Mouse (Mus musculus) limb, embryonic 11.5 days (tissue): ENCODE data around the gene Cxcl16. TPM values are rescaled to one million over a fixed set of nuclear protein-coding genes. Genes with fewer than 3 reads are reported as not detected.

ENCODE experiments used
- ATAC-seq: fragments of 200-750 bp; cut with Nextera tagmentation; 2 replicates; pipeline ENCODE4 v1.8.0; 2017; ENCODE audit warnings: low read depth; ENCODE audit not compliant: insufficient number of reproducible peaks, low FRiP score, low TSS enrichment
- DNase-seq: peaks from one replicate; pipeline ENCODE4 v3.0.0-alpha.2; 2015; ENCODE audit warnings: low spot score
- H3K27ac ChIP-seq: fragments of 300-500 bp; sonication (generic); replicated peaks from 2 replicates; pipeline ENCODE4 v1.5.1; 2014; ENCODE audit warnings: low read depth, mild to moderate bottlenecking, low read length
- H3K27me3 ChIP-seq: fragments of 300-500 bp; sonication (generic); 2 replicates; pipeline ENCODE4 v1.6.1; 2014; ENCODE audit warnings: mild to moderate bottlenecking, low read length, mixed read lengths; ENCODE audit not compliant: control insufficient read depth, insufficient read depth
- H3K36me3 ChIP-seq: fragments of 300-500 bp; sonication (generic); 2 replicates; pipeline ENCODE4 v1.6.1; 2014; ENCODE audit warnings: mild to moderate bottlenecking, low read length, moderate library complexity, mixed read lengths; ENCODE audit not compliant: control insufficient read depth, insufficient read depth
- H3K4me1 ChIP-seq: fragments of 300-500 bp; sonication (generic); 2 replicates; pipeline ENCODE4 v1.6.1; 2014; ENCODE audit warnings: low read length, mixed read lengths; ENCODE audit not compliant: control insufficient read depth, insufficient read depth
- H3K4me2 ChIP-seq: fragments of 300-500 bp; sonication (generic); 2 replicates; pipeline ENCODE4 v1.6.1; 2014; ENCODE audit warnings: low read depth, mild to moderate bottlenecking, moderate library complexity; ENCODE audit not compliant: severe bottlenecking
- H3K4me3 ChIP-seq: fragments of 300-500 bp; sonication (generic); 2 replicates; pipeline ENCODE4 v1.5.1; 2014; ENCODE audit warnings: low read depth, low read length
- H3K9ac ChIP-seq: fragments of 300-500 bp; sonication (generic); 2 replicates; pipeline ENCODE4 v1.6.1; 2014; ENCODE audit warnings: mild to moderate bottlenecking, low read length
- H3K9me3 ChIP-seq: fragments of 300-500 bp; sonication (generic); 2 replicates; pipeline ENCODE4 v1.6.1; 2016; ENCODE audit warnings: low read length; ENCODE audit not compliant: control insufficient read depth
- WGBS: fragments of 180-500 bp; shearing (Covaris S2); extraction: QIAGEN DNeasy Blood & Tissue Kit; methylation state at CpG from one replicate; pipeline ENCODE4 v1.1.7; 2014; 5-methylcytosine and 5-hydroxymethylcytosine counted together
- polyA plus RNA-seq: library from polyadenylated mRNA; unstranded; fragments of >200 nt; fragmentation: Nextera tagmentation; extraction: Ambion mirVana; gene quantifications from 2 replicates; pipeline ENCODE4 v1.2.1, GENCODE M21; 2014

The Cxcl16 gene
- polyA plus RNA-seq, 1 experiment from 2014 or later, result 1.0 TPM

DNA sequence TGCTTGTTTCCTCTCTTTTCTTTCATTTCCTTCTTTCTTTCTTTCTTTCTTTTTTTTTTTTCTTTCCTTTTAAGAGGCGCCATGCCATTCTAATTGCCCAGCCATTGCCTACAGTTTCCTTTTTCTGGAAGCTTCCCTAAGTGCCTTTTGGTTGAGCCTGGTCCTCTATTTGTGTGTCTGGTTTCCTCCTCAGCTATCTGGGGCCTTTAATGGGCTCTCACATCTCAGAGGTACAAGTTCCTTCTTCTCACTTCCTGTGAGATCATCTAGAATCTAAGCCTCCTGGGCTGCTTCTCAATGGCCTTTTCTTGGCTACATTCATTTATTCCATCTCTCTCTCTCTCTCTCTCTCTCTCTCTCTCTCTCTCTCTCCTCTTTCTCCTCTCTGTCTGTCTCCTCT, 12.4 kb downstream of the Cxcl16 start:
- no peak overlapping the region for H3K4me3 ChIP-seq
- DNase-seq (no peak), ATAC-seq (no peak)
- no peaks in the 10 kb centered on the region for H3K36me3 ChIP-seq
- no peak overlapping the region for H3K9ac ChIP-seq
- no peak overlapping the region for H3K27ac ChIP-seq
- 87% methylated on average over 1 of the region's 1 CpGs for WGBS
- no peak overlapping the region for H3K4me2 ChIP-seq
- H3K4me1 ChIP-seq, result peaks cover 2% of the 10 kb centered on the region; the same call in 1 of the 2 replicates
- no peaks in the 10 kb centered on the region for H3K9me3 ChIP-seq
- H3K27me3 ChIP-seq, result no peaks in the 10 kb centered on the region

DNA sequence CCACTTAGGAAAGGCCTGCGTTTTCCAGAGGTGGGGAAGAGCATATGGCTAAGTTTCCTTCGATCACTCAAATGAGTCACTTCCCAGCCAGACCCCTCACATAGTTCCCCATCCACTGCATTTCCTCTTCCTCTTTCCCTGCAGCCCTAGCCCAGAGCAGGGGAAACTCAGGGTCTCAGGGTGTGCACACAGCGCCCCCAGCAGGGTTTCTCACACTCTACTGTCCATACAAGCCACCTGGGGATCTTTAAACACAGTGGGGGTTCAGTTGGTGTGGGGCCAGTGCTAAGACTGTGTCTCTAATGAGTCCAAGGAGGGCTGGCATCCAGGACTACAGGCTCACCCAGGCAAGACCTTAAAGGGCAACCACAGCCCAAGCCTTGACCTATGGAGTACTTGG, 13.0 kb downstream of the Cxcl16 start:
- H3K4me3 ChIP-seq, result no peak overlapping the region
- 42% methylated on average over 3 of the region's 3 CpGs for WGBS
- no peak overlapping the region for H3K4me2 ChIP-seq
- H3K36me3 ChIP-seq, result no peaks in the 10 kb centered on the region
- H3K4me1 ChIP-seq, result no peaks in the 10 kb centered on the region
- no peak overlapping the region for H3K9ac ChIP-seq
- H3K27ac ChIP-seq, result no peak overlapping the region
- no peak for DNase-seq
- H3K27me3 ChIP-seq, result no peaks in the 10 kb centered on the region
- ATAC-seq, result no peak
- H3K9me3 ChIP-seq, result no peaks in the 10 kb centered on the region

DNA sequence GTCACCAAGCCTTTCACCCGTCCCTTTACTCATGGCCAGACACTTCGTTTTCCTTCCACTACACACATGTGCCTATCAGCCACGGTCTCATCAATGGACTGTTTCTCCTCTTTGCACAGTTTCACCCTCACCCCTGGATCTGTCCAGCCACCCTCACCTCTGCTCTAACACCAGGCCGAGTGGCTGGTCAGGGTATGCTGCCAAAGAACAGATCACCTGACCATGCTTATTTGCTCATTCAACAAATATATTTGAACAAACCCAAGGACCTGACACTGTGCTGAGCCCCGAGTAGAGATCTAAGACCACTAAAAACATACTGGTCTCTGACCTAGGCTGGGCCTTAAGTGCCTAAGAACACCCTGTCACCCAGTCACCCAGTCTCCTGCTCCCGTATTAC, 15.1 kb downstream of the Cxcl16 start:
- Histone ChIP-seq H3K36me3 (no peaks in the 10 kb centered on the region; the same call in 1 of the 2 replicates), H3K4me2 (no peak overlapping the region)
- WGBS, result 81% methylated on average over 6 of the region's 6 CpGs

DNA sequence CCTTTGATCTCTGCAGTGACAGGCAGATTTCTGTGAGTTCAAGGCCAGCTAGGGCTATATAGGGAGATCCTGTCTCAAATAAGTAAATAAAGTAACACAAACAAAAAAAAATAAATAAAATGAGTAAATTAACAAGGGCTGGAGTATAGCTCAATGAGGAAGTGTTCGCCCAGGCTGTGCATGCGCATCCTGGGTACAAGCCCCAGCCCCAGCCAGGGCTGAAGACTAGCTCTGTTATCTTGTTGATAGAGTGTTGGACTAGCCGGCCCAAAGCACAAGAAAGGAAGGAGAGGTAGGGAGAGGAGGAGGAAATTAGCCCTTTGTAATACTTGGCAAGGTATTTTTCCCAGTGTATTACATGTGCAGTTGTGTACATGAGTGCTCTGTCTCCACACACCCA, 15.8 kb downstream of the Cxcl16 start:
- no peak overlapping the region for H3K9ac ChIP-seq
- no peak overlapping the region for H3K27ac ChIP-seq
- no peaks in the 10 kb centered on the region for H3K4me1 ChIP-seq
- no peak for DNase-seq
- peaks cover 3% of the 10 kb centered on the region; the same call in 1 of the 2 replicates for H3K36me3 ChIP-seq
- H3K4me2 ChIP-seq, result no peak overlapping the region
- WGBS, result 84% methylated on average over 3 of the region's 3 CpGs
- no peak for ATAC-seq
- H3K27me3 ChIP-seq, result no peaks in the 10 kb centered on the region
- H3K4me3 ChIP-seq, result no peak overlapping the region
- H3K9me3 ChIP-seq, result no peaks in the 10 kb centered on the region

More for the DNA sequence above, 15.1 kb downstream of the Cxcl16 start:
- H3K27me3 ChIP-seq, result no peaks in the 10 kb centered on the region
- no peak overlapping the region for H3K27ac ChIP-seq
- ATAC-seq (no peak), DNase-seq (no peak)
- no peak overlapping the region for H3K9ac ChIP-seq
- H3K4me3 ChIP-seq, result no peak overlapping the region
- no peaks in the 10 kb centered on the region for H3K9me3 ChIP-seq
- no peaks in the 10 kb centered on the region for H3K4me1 ChIP-seq

DNA sequence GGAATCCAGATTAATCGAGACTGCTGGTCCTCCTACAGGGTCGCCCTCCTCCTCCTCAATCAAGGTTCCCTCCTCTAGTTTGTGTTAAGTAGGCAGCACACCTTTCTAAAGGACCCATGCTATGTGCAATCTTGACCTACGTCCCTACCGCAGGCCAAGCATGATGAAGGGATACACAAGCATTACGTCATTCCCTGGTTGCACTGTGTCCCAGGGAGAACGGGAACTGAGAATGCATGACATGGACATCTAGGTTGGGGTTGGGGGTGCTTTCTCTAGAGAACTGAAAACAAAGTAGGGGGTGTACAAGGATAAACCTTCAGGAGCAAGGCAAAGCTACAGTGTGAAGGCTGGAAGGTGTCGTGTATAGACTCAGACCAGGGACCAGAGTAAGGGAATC, 17.9 kb downstream of the Cxcl16 start:
- 96% methylated on average over 7 of the region's 7 CpGs for WGBS
- Histone ChIP-seq H3K36me3 (peaks cover 9% of the 10 kb centered on the region; the same call in 1 of the 2 replicates), H3K9me3 (no peaks in the 10 kb centered on the region), H3K4me2 (no peak overlapping the region), H3K4me1 (no peaks in the 10 kb centered on the region), H3K27me3 (no peaks in the 10 kb centered on the region), H3K4me3 (no peak overlapping the region), H3K27ac (no peak overlapping the region), H3K9ac (no peak overlapping the region)
- ATAC-seq, result no peak
- no peak for DNase-seq

DNA sequence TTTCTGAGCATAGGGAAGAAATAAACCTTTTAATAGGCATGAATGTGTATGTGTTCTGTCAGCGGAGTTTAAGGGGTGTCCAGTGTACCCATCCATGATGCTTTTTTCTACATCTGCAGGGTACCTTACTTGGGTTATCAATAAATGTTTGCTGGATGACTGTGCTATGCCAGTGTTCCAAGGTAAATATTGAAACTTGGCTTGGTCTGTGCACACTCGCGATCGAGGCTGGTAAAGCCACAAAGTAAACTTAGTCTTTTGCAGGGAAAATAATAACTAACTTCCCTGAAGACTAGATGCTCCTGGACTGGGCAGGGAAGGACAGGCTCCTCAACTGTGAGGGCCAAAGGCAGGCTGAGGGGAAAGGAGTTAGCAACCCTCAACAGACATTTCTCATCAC, 19.1 kb downstream of the Cxcl16 start:
- Histone ChIP-seq H3K4me3 (no peak overlapping the region), H3K4me1 (no peaks in the 10 kb centered on the region), H3K4me2 (no peak overlapping the region), H3K9ac (no peak overlapping the region), H3K36me3 (peaks cover 12% of the 10 kb centered on the region; the same call in 1 of the 2 replicates), H3K9me3 (no peaks in the 10 kb centered on the region), H3K27me3 (no peaks in the 10 kb centered on the region), H3K27ac (no peak overlapping the region)
- DNase-seq, result no peak
- 94% methylated on average over 4 of the region's 4 CpGs for WGBS
- ATAC-seq, result no peak

DNA sequence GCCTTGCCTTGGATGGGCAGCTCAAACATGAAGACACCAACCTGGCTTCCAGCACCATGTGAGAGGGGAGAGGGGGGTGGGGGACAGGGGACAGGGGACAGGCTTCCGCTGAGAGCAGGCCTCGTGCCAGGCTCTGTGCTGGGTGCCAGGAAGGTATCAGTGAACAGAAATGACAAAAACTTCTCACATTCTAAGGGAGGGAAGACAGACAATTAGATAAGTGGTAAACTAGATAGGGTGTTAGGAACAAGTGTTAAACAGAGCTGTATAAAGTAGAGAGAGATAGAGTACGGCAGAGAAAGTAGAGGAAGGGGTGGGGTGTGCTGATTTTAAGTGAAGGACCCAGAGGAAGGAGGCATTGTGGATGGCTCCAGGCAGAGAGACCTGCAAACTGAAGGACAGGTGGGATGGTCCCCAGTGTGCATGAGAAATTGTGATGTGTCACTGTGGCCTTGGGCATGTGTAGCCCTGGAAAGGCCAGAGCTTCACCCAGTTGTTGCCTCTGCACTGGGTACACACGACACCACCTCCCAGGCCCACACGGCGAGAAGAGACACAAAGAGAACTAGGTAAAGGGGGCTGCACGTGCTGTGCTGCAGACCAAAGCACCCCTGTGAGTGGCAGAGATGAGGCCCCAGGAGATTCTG, 20.9 kb downstream of the Cxcl16 start:
- no peaks in the 10 kb centered on the region for H3K9me3 ChIP-seq
- no peak overlapping the region for H3K4me3 ChIP-seq
- WGBS, result 85% methylated on average over 7 of the region's 7 CpGs
- no peak overlapping the region for H3K4me2 ChIP-seq
- H3K36me3 ChIP-seq, result peaks cover 12% of the 10 kb centered on the region; the same call in 1 of the 2 replicates
- H3K9ac ChIP-seq, result no peak overlapping the region; the same call in 1 of the 2 replicates
- H3K4me1 ChIP-seq, result peaks cover 2% of the 10 kb centered on the region; the same call in 1 of the 2 replicates
- DNase-seq (no peak), ATAC-seq (no peak)
- H3K27ac ChIP-seq, result no peak overlapping the region
- H3K27me3 ChIP-seq, result no peaks in the 10 kb centered on the region

DNA sequence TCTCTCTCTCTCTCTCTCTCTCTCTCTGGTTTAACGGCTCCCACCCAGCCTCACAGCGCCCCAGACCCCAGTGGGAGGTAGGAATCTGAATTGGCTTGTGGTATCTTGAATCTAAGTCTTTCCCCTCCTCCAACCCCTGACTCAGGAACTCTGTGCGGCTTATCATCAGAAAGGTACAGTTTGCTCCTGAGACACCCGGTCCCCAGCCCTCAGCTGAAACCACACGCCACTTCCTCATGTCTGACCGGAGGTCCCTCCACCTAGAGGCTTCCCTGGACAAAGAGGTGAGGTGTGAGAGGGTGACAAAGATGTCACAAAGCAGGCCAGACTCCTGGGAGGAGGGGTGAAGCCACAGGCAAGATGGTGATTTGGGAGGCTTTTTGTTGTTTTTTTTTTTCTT, 22.4 kb downstream of the Cxcl16 start:
- peaks cover 12% of the 10 kb centered on the region; the same call in 1 of the 2 replicates for H3K36me3 ChIP-seq
- H3K27ac ChIP-seq, result no peak overlapping the region
- no peak overlapping the region for H3K4me2 ChIP-seq
- 83% methylated on average over 6 of the region's 6 CpGs for WGBS
- no peaks in the 10 kb centered on the region for H3K27me3 ChIP-seq
- peaks cover 10% of the 10 kb centered on the region for H3K4me1 ChIP-seq
- no peaks in the 10 kb centered on the region for H3K9me3 ChIP-seq
- ATAC-seq (no peak), DNase-seq (no peak)
- no peak overlapping the region for H3K9ac ChIP-seq
- H3K4me3 ChIP-seq, result no peak overlapping the region

DNA sequence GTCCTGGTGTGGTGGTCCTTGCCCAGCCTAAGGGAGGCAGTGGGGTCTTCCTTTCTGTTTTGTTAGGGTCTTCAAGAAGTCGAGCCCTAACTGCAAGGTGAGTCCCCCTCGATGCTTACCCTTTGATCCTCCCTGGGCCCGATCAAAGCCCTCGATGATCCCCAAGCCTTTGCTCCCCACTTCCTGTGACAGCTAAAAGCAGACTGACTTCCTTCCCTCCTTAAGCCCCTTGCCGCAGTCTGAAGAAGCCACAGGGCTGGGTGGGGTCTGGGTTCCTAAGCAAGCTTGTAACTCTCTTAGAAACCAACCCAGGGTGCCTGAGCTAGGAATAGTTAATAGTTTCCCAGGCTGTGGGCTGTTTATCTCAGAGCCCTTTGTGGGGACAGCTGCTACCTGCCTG, 24.3 kb downstream of the Cxcl16 start:
- H3K4me1 ChIP-seq, result peaks cover 10% of the 10 kb centered on the region
- no peak overlapping the region for H3K9ac ChIP-seq
- peaks cover 12% of the 10 kb centered on the region; the same call in 1 of the 2 replicates for H3K36me3 ChIP-seq
- H3K4me2 ChIP-seq, result no peak overlapping the region
- ATAC-seq (no peak), DNase-seq (no peak)
- no peak overlapping the region for H3K4me3 ChIP-seq
- WGBS, result 78% methylated on average over 5 of the region's 5 CpGs
- no peaks in the 10 kb centered on the region for H3K27me3 ChIP-seq
- no peak overlapping the region for H3K27ac ChIP-seq
- no peaks in the 10 kb centered on the region for H3K9me3 ChIP-seq
